Mouse (Mus musculus) testis, postnatal 10 days (tissue): Measurements from ENCODE around the gene Cstb.
"Not testable (repeated sequence)": the region's sequence is repeated elsewhere in the genome, so short reads cannot be mapped to it uniquely, and the experiment has no call there.

ENCODE experiments used
- DNase-seq: peaks from one replicate; pipeline ENCODE4 v3.0.0; 2021; ENCODE audit warnings: low spot score

Cstb gene

GRCm38 (mm10) chr10:78425181-78426041, at the start of gene Cstb:
Gene Cstb, plus strand, starts transcription at chr10:78425669.
- peak; percentile 92 for DNase-seq

GRCm38 (mm10) chr10:78378516-78378915, 47.0 kb upstream of the Cstb start:
- DNase-seq, result no peak

- DNase-seq, result no peak
Measured at GRCm38 (mm10) chr10:78383567-78383966, 41.9 kb upstream of the Cstb start.

DNA sequence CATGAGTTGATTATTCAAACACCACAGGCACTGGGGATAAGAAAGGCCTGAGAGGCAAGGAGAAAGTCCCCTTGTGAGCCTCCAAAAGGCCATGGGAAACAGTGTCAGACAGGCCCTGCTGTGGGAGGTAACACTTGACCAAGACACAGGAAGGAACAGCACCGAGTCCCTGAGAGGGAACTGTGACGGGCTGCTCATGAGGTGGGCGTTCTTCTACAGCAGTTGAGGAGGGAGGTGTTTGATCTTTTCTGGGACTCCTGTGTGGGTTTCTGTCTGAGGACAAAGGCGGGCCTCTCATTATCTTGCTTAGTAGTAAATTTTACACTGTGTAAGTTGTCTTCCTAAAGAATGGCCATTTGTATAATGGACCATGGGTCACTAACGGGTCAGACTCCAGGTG, 39.9 kb upstream of the Cstb start:
- DNase-seq, result no peak

- DNase-seq, result no peak
Measured at GRCm38 (mm10) chr10:78388216-78388980, 37.1 kb upstream of the Cstb start.

- DNase-seq, result no peak
Measured at GRCm38 (mm10) chr10:78390982-78391470, 34.4 kb upstream of the Cstb start.

DNA sequence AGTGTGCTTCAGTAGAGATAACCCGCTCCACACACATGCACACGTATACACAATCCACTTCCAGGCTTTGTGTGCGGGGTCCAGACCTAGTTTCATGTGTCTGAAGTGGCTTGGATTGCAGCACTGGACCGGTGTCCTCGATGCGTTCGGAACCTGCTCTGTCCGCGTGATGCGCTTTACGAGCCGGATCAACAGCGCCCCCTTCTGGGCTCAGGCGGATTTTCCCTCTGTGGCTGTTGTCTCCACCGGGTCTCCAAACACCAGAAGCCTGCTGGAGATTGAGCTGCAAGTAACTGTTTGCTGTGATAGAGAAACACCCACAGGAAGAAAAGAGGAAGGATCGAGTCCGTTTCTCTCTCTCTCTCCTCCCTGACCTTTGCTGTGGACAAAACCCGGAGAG, 33.4 kb upstream of the Cstb start:
- DNase-seq, result peak; percentile 91

GRCm38 (mm10) chr10:78395377-78395776, 30.1 kb upstream of the Cstb start:
- no peak for DNase-seq

- DNase-seq, result peak; percentile 99
Measured at GRCm38 (mm10) chr10:78395819-78396624, 29.4 kb upstream of the Cstb start.

GRCm38 (mm10) chr10:78396625-78396885, 28.9 kb upstream of the Cstb start:
- DNase-seq, result no peak

DNA sequence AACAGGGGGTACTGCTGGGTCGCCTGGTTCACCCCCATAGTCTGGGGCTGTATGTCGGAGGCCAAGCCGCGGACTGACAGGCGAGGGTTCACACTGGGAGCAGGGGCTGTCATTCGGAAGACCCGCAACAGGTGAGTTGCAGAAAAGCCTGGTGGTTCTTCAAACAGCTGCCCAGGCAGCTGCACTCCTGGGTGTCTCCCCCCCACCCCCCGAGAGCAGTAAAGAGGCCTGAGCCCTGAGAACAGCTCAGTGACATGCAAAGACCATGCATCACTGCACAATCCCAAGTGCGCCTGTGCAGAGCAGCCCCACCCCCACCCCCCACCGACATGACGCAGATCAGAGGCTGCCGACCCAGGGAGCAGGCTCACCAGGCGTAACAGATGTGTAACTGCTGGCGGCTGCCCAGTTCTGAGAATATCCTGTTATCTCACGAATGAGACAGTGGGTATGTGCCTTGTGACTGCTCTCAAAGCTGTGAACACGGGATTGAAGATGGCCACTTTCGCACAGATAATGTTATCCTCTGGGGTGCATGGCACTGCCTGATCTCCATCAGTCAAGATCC, 26.3 kb upstream of the Cstb start:
- no peak for DNase-seq

- no peak for DNase-seq
Measured at GRCm38 (mm10) chr10:78401127-78401526, 24.3 kb upstream of the Cstb start.

GRCm38 (mm10) chr10:78402301-78402922, 23.1 kb upstream of the Cstb start:
- no peak for DNase-seq

DNA sequence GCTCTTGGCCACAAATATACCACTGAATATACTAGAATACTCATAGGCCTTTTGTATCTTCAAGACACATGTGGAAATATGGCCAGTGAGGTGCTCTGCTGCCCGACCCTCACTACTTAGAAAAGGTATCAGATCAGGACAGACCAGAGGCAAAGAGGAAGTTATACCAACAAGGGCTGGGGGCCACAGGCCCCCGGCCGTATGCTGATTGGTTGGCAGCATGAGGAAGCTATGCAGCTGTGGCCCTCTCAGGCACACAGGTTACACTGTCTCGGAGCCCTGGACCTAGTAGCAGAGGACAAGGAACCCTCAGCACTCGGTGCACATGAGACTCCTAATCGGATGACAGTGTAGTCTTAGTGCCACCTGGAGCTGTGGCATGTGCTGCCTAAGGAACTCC, 19.3 kb upstream of the Cstb start:
- DNase-seq, result no peak

DNA sequence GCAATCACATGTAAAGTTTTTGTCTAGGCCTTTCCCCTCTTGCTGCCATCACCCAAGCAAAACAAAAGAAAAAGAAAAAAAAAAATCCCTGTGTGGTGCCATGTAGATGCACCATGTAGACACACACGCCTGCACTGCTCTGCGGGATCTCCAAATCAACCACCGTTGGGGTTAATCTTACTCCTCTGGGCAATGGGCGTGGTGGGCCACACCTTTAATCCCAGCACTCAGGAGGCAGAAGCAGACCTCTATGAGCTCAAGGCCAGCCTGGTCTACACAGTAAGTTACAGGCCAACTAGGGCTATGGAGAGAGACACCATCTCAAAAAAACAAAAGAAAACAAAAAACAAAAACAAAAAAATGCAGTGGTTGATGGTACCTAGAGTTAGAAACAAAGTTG, 18.3 kb upstream of the Cstb start:
- DNase-seq, result no peak

DNA sequence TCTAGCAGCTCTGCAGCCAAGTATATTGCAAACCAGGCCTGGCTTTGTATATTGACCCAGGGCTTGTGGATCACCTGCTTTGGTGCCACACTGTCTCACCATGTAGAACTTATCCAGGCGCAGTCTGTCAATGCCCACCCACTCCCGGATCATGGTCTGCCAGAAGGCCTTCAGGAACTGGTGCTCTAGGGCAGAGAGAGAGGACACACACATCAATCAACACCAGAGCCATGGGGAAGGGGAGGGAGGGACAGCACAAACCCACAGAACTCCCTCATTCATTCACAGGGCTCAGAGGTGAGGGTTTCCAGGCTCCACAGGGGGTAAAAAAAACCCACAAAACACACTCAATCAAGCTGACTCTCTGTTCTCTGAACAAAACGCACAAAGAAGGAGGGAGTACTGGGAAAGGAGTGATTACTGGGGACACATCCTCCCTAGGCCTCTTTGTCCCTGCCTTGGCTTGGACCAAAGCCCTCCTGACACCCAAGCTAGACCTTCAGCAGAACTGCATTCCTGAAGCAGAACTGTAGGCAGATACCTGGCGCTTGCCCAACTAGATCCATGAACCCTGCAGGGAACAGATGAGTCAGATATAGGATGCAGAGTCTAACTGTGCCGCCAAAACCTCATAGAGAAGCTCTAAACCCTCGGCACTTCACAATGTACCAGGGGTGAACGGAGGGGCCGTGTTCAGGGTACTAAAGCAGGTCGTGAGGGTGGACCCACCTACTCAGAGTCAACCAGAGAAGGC, 16.3 kb upstream of the Cstb start:
- peak; percentile 72 for DNase-seq

GRCm38 (mm10) chr10:78411851-78412250, 13.6 kb upstream of the Cstb start:
- no peak for DNase-seq

- peak; percentile 95 for DNase-seq
Measured at GRCm38 (mm10) chr10:78412319-78413151, 12.9 kb upstream of the Cstb start, which contains the start of gene Rrp1. Gene Rrp1, minus strand, starts transcription at chr10:78413043.

DNA sequence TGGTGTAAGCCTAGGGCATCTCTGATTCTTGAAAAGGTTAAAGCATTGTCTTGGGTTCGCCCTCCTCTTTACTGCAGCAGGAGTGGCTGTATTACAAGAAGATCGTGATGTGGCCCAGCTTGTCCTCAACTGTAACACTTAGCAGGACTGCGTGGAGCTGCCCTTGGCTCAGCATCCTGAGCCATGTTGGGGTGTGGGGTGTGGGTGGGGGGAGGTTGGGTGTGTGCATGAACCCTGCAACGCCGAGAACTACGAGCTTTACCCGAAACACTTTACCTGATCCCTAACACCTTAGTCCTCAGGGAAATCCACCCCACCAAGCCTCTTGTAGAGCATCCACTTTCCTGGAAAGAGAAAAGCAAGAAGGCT, 12.3 kb upstream of the Cstb start:
- DNase-seq, result no peak

- DNase-seq, result not testable (repeated sequence)
Measured at GRCm38 (mm10) chr10:78414936-78415335, 10.5 kb upstream of the Cstb start.
